Mouse (Mus musculus) spleen, adult 2 months (tissue): ENCODE data around the gene Hscb.

ENCODE experiments used
- CTCF ChIP-seq: fragments of 200-500 bp; IDR thresholded peaks from 2 replicates; pipeline ENCODE4 v1.5.1; 2011; ENCODE audit warnings: mild to moderate bottlenecking, inconsistent platforms; ENCODE audit not compliant: insufficient read depth, insufficient read length, insufficient replicate concordance; ENCODE audit errors: extremely low read depth
- POLR2A ChIP-seq: fragments of 200-500 bp; IDR thresholded peaks from 2 replicates; pipeline ENCODE4 v1.6.1; 2011; ENCODE audit warnings: low read depth, low read length, inconsistent platforms

DNA sequence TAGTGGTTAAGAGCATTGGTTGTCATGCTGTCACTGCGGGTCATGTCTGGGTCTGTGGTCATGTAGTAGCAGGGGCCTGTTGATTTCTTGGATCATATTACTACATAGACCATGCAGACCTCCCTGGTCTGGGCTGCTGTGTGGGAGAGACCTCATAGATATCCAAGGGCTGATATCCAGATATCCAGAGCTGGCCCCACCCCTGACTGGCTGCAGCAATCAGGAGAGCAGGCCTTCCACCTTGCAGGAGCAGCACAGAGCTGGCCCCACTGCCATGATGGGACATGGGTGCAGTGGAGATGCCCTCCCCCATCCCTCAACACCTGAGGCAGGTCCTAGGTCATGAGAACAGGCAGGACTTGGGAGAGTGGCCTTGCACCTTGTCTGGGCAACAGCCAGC is 35.7 kb upstream of the Hscb start:
- TF ChIP-seq CTCF (no peak), POLR2A (no peak)
